Mouse (Mus musculus): ENCODE measurements around the gene Gm37240.

GRCm38 (mm10) chr3:84974193-84974592, 913.1 kb downstream of the Gm37240 start:
- TF ChIP-seq POLR2A (IDR thresholded peaks at IDR 0.05; ENCODE audit: insufficient read depth, low read length) (no peak), EP300 (IDR thresholded peaks at IDR 0.05; ENCODE audit: insufficient read depth, low read depth, low read length) (no peak), CTCF (IDR thresholded peaks at IDR 0.05; ENCODE audit: low read depth, low read length) (no peak)

All from ES-Bruce4 (cell line).